Mouse (Mus musculus): ENCODE results near the gene Olfr721-ps1. TPM values are rescaled to one million over a fixed set of nuclear protein-coding genes. Genes with fewer than 3 reads are reported as not detected.

Olfr721-ps1 gene
- not detected in 2 replicates for polyA plus RNA-seq (2015; fragmentation: Nextera tagmentation; extraction: Ambion mirVana)

GRCm38 (mm10) chr14:14400998-14401397, at the start of gene Olfr721-ps1:
TSS of gene Olfr721-ps1 (plus strand) at chr14:14401298.
- Histone ChIP-seq H3K4me1 (replicated peaks) (no peaks in the 10 kb centered on the region), H3K4me2 (no peak within 1 kb of the TSS), H3K4me3 (replicated peaks) (no peak within 1 kb of the TSS), H3K9me3 (replicated peaks) (no peaks in the 10 kb centered on the region), H3K36me3 (no peaks in the 10 kb centered on the region), H3K9ac (no peak within 1 kb of the TSS), H3K27me3 (no peaks in the 10 kb centered on the region), H3K27ac (no peak within 1 kb of the TSS)
- ATAC-seq (ENCODE audit: low read depth) (no peak), DNase-seq (no peak)
- 64% methylated on average over 2 of the region's 2 CpGs for WGBS (ENCODE audit: insufficient replicate concordance)

- peaks cover 77% of the 10 kb centered on the region for H3K9me3 ChIP-seq (replicated peaks)
- peaks cover 30% of the 10 kb centered on the region for H3K36me3 ChIP-seq
- H3K4me3 ChIP-seq (replicated peaks) = no peak overlapping the region
- ATAC-seq (ENCODE audit: low read depth) (no peak), DNase-seq (no peak)
- no peaks in the 10 kb centered on the region for H3K27me3 ChIP-seq
- H3K4me2 ChIP-seq = no peak overlapping the region
- no peaks in the 10 kb centered on the region for H3K4me1 ChIP-seq (replicated peaks)
- H3K27ac ChIP-seq = no peak overlapping the region
- no peak overlapping the region for H3K9ac ChIP-seq
- WGBS (ENCODE audit: insufficient replicate concordance) = 73% methylated on average over 9 of the region's 9 CpGs
Observed at GRCm38 (mm10) chr14:14351721-14352590, 49.1 kb upstream of the Olfr721-ps1 start.

GRCm38 (mm10) chr14:14352606-14353005, 48.5 kb upstream of the Olfr721-ps1 start:
- H3K9me3 ChIP-seq (replicated peaks) = peaks cover 70% of the 10 kb centered on the region

GRCm38 (mm10) chr14:14353081-14353732, 47.9 kb upstream of the Olfr721-ps1 start:
- Histone ChIP-seq H3K36me3 (peaks cover 24% of the 10 kb centered on the region), H3K27me3 (no peaks in the 10 kb centered on the region), H3K4me2 (no peak overlapping the region), H3K9ac (no peak overlapping the region), H3K27ac (no peak overlapping the region), H3K4me1 (replicated peaks) (no peaks in the 10 kb centered on the region), H3K9me3 (replicated peaks) (peaks cover 64% of the 10 kb centered on the region), H3K4me3 (replicated peaks) (no peak overlapping the region)
- 74% methylated on average over 7 of the region's 7 CpGs for WGBS (ENCODE audit: insufficient replicate concordance)
- ATAC-seq (ENCODE audit: low read depth) (no peak), DNase-seq (no peak)

More at GRCm38 (mm10) chr14:14352606-14353005, 48.5 kb upstream of the Olfr721-ps1 start:
- ATAC-seq (ENCODE audit: low read depth) (no peak), DNase-seq (no peak)
- Histone ChIP-seq H3K4me3 (replicated peaks) (no peak overlapping the region), H3K9ac (no peak overlapping the region), H3K27ac (no peak overlapping the region), H3K4me1 (replicated peaks) (no peaks in the 10 kb centered on the region), H3K4me2 (no peak overlapping the region), H3K36me3 (peaks cover 28% of the 10 kb centered on the region), H3K27me3 (no peaks in the 10 kb centered on the region)
- WGBS (ENCODE audit: insufficient replicate concordance) = 67% methylated on average over 6 of the region's 6 CpGs

- ATAC-seq (ENCODE audit: low read depth) (no peak), DNase-seq (no peak)
- Histone ChIP-seq H3K9ac (no peak overlapping the region), H3K27ac (no peak overlapping the region), H3K4me1 (replicated peaks) (no peaks in the 10 kb centered on the region), H3K4me3 (replicated peaks) (no peak overlapping the region), H3K36me3 (peaks cover 24% of the 10 kb centered on the region), H3K4me2 (no peak overlapping the region), H3K27me3 (no peaks in the 10 kb centered on the region), H3K9me3 (replicated peaks) (peaks cover 57% of the 10 kb centered on the region)
- 80% methylated on average over 8 of the region's 8 CpGs for WGBS (ENCODE audit: insufficient replicate concordance)
Observed at GRCm38 (mm10) chr14:14353740-14354510, 47.2 kb upstream of the Olfr721-ps1 start.

GRCm38 (mm10) chr14:14354511-14355359, 46.4 kb upstream of the Olfr721-ps1 start:
- no peak for ATAC-seq (ENCODE audit: low read depth)
- Histone ChIP-seq H3K36me3 (peaks cover 17% of the 10 kb centered on the region), H3K4me2 (no peak overlapping the region), H3K4me3 (replicated peaks) (no peak overlapping the region), H3K9ac (no peak overlapping the region), H3K27me3 (no peaks in the 10 kb centered on the region), H3K9me3 (replicated peaks) (peaks cover 49% of the 10 kb centered on the region), H3K27ac (no peak overlapping the region), H3K4me1 (replicated peaks) (no peaks in the 10 kb centered on the region)
- WGBS (ENCODE audit: insufficient replicate concordance) = 81% methylated on average over 13 of the region's 13 CpGs
- no peak for DNase-seq

GRCm38 (mm10) chr14:14355360-14355646, 45.8 kb upstream of the Olfr721-ps1 start:
- Histone ChIP-seq H3K4me2 (no peak overlapping the region), H3K27me3 (no peaks in the 10 kb centered on the region), H3K9me3 (replicated peaks) (peaks cover 43% of the 10 kb centered on the region), H3K27ac (no peak overlapping the region), H3K36me3 (peaks cover 13% of the 10 kb centered on the region), H3K9ac (no peak overlapping the region), H3K4me3 (replicated peaks) (no peak overlapping the region), H3K4me1 (replicated peaks) (no peaks in the 10 kb centered on the region)
- ATAC-seq (ENCODE audit: low read depth) (no peak), DNase-seq (no peak)
- 71% methylated on average over 8 of the region's 8 CpGs for WGBS (ENCODE audit: insufficient replicate concordance)

GRCm38 (mm10) chr14:14395535-14395934, 5.6 kb upstream of the Olfr721-ps1 start:
- Histone ChIP-seq H3K4me3 (replicated peaks) (no peak overlapping the region), H3K36me3 (no peaks in the 10 kb centered on the region), H3K4me2 (no peak overlapping the region), H3K27me3 (no peaks in the 10 kb centered on the region), H3K4me1 (replicated peaks) (no peaks in the 10 kb centered on the region), H3K9me3 (replicated peaks) (no peaks in the 10 kb centered on the region), H3K9ac (no peak overlapping the region), H3K27ac (no peak overlapping the region)
- 56% methylated on average over 1 of the region's 1 CpGs for WGBS (ENCODE audit: insufficient replicate concordance)
- DNase-seq = no peak
- ATAC-seq (ENCODE audit: low read depth) = no peak

GRCm38 (mm10) chr14:14436078-14436658, 35.1 kb downstream of the Olfr721-ps1 start:
- no peak for ATAC-seq (ENCODE audit: low read depth)
- no peak for DNase-seq
- Histone ChIP-seq H3K4me1 (replicated peaks) (no peaks in the 10 kb centered on the region), H3K9me3 (replicated peaks) (no peaks in the 10 kb centered on the region), H3K9ac (no peak overlapping the region), H3K36me3 (no peaks in the 10 kb centered on the region), H3K4me3 (replicated peaks) (no peak overlapping the region), H3K4me2 (no peak overlapping the region), H3K27me3 (no peaks in the 10 kb centered on the region), H3K27ac (no peak overlapping the region)
- 55% methylated on average over 3 of the region's 3 CpGs for WGBS (ENCODE audit: insufficient replicate concordance)

Data from liver, embryonic 13.5 days (tissue).